Mouse (Mus musculus) large intestine, adult 2 months (tissue): ENCODE data around the gene Vps72. TPM values are rescaled to one million over a fixed set of nuclear protein-coding genes. Genes with fewer than 3 reads are reported as not detected.

Experiments
- DNase-seq: peaks from one replicate; pipeline ENCODE4 v3.0.0-alpha.2; 2012; ENCODE audit warnings: low read depth, low spot score
- WGBS: fragments of 180-500 bp; shearing (Covaris S2); methylation state at CpG from one replicate; pipeline ENCODE4 v1.1.7; 2018; 5-methylcytosine and 5-hydroxymethylcytosine counted together
- polyA plus RNA-seq: library from polyadenylated mRNA; depleted of rRNA; stranded (reverse); fragments of >200 nt; gene quantifications from 2 replicates; pipeline ENCODE4 v1.2.3, GENCODE M21; 2012; rRNA removed

The Vps72 gene
- polyA plus RNA-seq, 1 experiment: 38.7 TPM

GRCm38 (mm10) chr3:95162345-95162628 is 51.5 kb downstream of the Vps72 start:
- DNase-seq: no peak
- 37% methylated on average over 2 of the region's 2 CpGs for WGBS

GRCm38 (mm10) chr3:95163419-95164255 is 52.8 kb downstream of the Vps72 start:
- no peak for DNase-seq

DNA sequence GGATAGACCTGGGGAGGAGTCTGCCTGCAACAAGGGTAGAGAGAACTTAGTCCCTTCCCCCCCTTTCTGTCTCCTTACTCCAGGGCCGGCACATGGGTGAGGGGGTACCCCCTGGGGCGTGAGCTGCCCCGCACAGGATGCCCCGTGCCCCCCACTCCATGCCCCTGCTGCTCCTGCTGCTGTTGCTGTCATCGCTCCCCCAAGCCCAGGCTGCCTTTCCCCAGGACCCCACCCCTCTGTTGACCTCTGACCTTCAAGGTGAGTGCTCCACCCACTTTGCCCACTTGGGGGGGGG is 53.4 kb downstream of the Vps72 start:
- DNase-seq: no peak
- 91% methylated on average over 5 of the region's 5 CpGs for WGBS

More at GRCm38 (mm10) chr3:95163419-95164255, 52.8 kb downstream of the Vps72 start:
- 69% methylated on average over 11 of the region's 11 CpGs for WGBS

DNA sequence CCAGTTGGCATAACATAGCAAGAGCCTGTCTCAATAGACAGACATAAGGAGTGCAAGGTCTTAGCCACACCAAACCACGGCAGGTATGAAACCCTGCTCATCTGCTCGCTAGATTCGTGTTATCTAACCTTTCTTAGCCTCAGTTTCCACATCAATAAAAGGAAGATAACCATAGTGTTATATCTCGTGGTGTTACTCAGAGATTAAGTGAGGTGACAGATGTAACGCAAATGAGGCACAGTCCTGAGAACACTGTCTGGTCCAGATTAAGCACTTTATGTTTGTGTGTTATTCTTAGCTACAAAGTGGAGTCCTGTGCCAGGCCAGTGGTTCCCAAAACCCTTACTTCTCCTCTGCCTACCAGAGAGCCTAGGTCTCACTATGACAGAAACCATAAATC is 54.0 kb downstream of the Vps72 start:
- DNase-seq: no peak
- 72% methylated on average over 5 of the region's 5 CpGs for WGBS

GRCm38 (mm10) chr3:95169996-95170395 is 59.2 kb downstream of the Vps72 start:
- 89% methylated on average over 10 of the region's 10 CpGs for WGBS

DNA sequence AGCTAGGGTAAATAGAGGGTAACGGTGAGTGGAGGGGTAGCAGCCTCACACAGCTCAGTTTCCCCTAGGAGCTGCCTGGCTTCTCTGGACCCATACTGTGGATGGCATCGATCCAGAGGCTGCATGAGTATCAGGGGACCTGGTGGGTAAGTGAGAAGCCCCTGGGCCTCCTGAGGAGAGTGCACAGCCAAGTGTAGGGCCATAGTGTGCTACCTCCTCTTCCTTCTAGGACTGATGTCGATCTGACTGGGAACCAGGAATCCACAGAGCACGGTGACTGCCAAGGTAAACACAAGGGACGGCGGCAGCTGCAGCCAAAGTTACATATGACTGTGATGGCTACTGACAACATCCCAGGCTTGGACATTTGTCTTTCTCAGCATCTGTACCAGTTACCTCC is 60.3 kb downstream of the Vps72 start:
- 46% methylated on average over 6 of the region's 6 CpGs for WGBS
- DNase-seq: no peak

More at GRCm38 (mm10) chr3:95169996-95170395, 59.2 kb downstream of the Vps72 start:
- DNase-seq: no peak

Other genes starting within 250 kb of the Vps72 start
- gene Psmb4, start 224.1 kb upstream of the Vps72 start, polyA plus RNA-seq: 281 and 331 TPM in 2 replicates
- 74.0 and 82.8 TPM in 2 replicates for gene Selenbp1, start 178.0 kb upstream of the Vps72 start, polyA plus RNA-seq
- gene Rfx5, start 156.9 kb upstream of the Vps72 start, polyA plus RNA-seq: 6.2 and 12.2 TPM in 2 replicates
- gene Pi4kb, start 136.3 kb upstream of the Vps72 start, polyA plus RNA-seq: 21.7 and 33.0 TPM in 2 replicates
- gene Zfp687, start 95.6 kb upstream of the Vps72 start, polyA plus RNA-seq: 13.3 and 19.3 TPM in 2 replicates
- 138 and 153 TPM in 2 replicates for gene Psmd4, start 68.4 kb upstream of the Vps72 start, polyA plus RNA-seq
- gene Pip5k1a, start 4.1 kb upstream of the Vps72 start, polyA plus RNA-seq: 12.1 and 15.6 TPM in 2 replicates
- 0.71 and 0.73 TPM in 2 replicates for gene Tmod4, start 13.5 kb downstream of the Vps72 start, polyA plus RNA-seq
- gene Scnm1, start 23.0 kb downstream of the Vps72 start, polyA plus RNA-seq: 45.6 and 51.2 TPM in 2 replicates
- gene Lysmd1, start 23.1 kb downstream of the Vps72 start, polyA plus RNA-seq: 7.6 and 7.7 TPM in 2 replicates
- gene Tnfaip8l2, start 31.3 kb downstream of the Vps72 start, polyA plus RNA-seq: 30.8 and 46.2 TPM in 2 replicates
- gene Sema6c, start 49.4 kb downstream of the Vps72 start, polyA plus RNA-seq: 1.4 and 2.6 TPM in 2 replicates
- gene Gabpb2, start 106.9 kb downstream of the Vps72 start, polyA plus RNA-seq: 9.2 and 16.1 TPM in 2 replicates
- 67.2 and 80.0 TPM in 2 replicates for gene Cdc42se1, start 117.7 kb downstream of the Vps72 start, polyA plus RNA-seq
- gene Mllt11, start 121.1 kb downstream of the Vps72 start, polyA plus RNA-seq: 18.9 and 21.6 TPM in 2 replicates
- gene Gm128, start 130.6 kb downstream of the Vps72 start, polyA plus RNA-seq: 0.05 TPM in 2 replicates
- 0.24 and 0.36 TPM in 2 replicates for gene Bnipl, start 140.2 kb downstream of the Vps72 start, polyA plus RNA-seq
- 71.9 and 82.6 TPM in 2 replicates for gene Mindy1, start 170.3 kb downstream of the Vps72 start, polyA plus RNA-seq
- gene Prune1, start 171.1 kb downstream of the Vps72 start, polyA plus RNA-seq: 15.7 and 18.8 TPM in 2 replicates
- 0.84 and 1.1 TPM in 2 replicates for gene Anxa9, start 196.2 kb downstream of the Vps72 start, polyA plus RNA-seq
- 76.3 and 101 TPM in 2 replicates for gene Cers2, start 203.8 kb downstream of the Vps72 start, polyA plus RNA-seq
- 9.8 and 13.4 TPM in 2 replicates for gene Setdb1, start 246.2 kb downstream of the Vps72 start, polyA plus RNA-seq